Mouse (Mus musculus) neural tube, embryonic 14.5 days (tissue): ENCODE results near the gene Kcnj11. TPM values are rescaled to one million over a fixed set of nuclear protein-coding genes. Genes with fewer than 3 reads are reported as not detected.
A peak's percentile ranks its signal among the peaks of the same experiment; 100 is the strongest.

Experiments used
- ATAC-seq: fragments of 200-750 bp; cut with Nextera tagmentation; 2 replicates; pipeline ENCODE4 v1.8.0; 2017; ENCODE audit warnings: low read depth, mild to moderate bottlenecking, moderate TSS enrichment, moderate library complexity
- H3K27ac ChIP-seq: fragments of 300-500 bp; sonication (generic); 2 replicates; pipeline ENCODE4 v1.5.1; 2014; ENCODE audit warnings: low read depth, mild to moderate bottlenecking, control low read depth, low read length, moderate library complexity, mixed read lengths
- H3K27me3 ChIP-seq: fragments of 300-500 bp; sonication (generic); 2 replicates; pipeline ENCODE4 v1.6.1; 2014; ENCODE audit warnings: low read length; ENCODE audit not compliant: control insufficient read depth, insufficient read depth
- H3K36me3 ChIP-seq: fragments of 300-500 bp; sonication (generic); 2 replicates; pipeline ENCODE4 v1.6.1; 2014; ENCODE audit warnings: low read length, mixed read lengths; ENCODE audit not compliant: control insufficient read depth, insufficient read depth
- H3K4me1 ChIP-seq: fragments of 300-500 bp; sonication (generic); 2 replicates; pipeline ENCODE4 v1.6.1; 2014; ENCODE audit warnings: low read length; ENCODE audit not compliant: control insufficient read depth, insufficient read depth
- H3K4me2 ChIP-seq: fragments of 300-500 bp; sonication (generic); 2 replicates; pipeline ENCODE4 v1.6.1; 2014; ENCODE audit warnings: mild to moderate bottlenecking, low read depth, low read length, control low read depth
- H3K4me3 ChIP-seq: fragments of 300-500 bp; sonication (generic); 2 replicates; pipeline ENCODE4 v1.5.1; 2014; ENCODE audit warnings: low read depth, low read length, control low read depth, mixed read lengths
- H3K9ac ChIP-seq: fragments of 300-500 bp; sonication (generic); replicated peaks from 2 replicates; pipeline ENCODE4 v1.6.1; 2014; ENCODE audit warnings: low read depth, mild to moderate bottlenecking, control low read depth, low read length, mixed read lengths
- H3K9me3 ChIP-seq: fragments of 300-500 bp; sonication (generic); 2 replicates; pipeline ENCODE4 v1.6.1; 2016; ENCODE audit warnings: low read length; ENCODE audit not compliant: control insufficient read depth
- WGBS: fragments of 180-500 bp; shearing (Covaris S2); extraction: QIAGEN DNeasy Blood & Tissue Kit; methylation state at CpG from one replicate; pipeline ENCODE4 v1.1.7; 2014; 5-methylcytosine and 5-hydroxymethylcytosine counted together
- polyA plus RNA-seq: library from polyadenylated mRNA; unstranded; fragments of >200 nt; fragmentation: Nextera tagmentation; extraction: Ambion mirVana; gene quantifications from 2 replicates; pipeline ENCODE4 v1.2.1, GENCODE M21; 2014

Kcnj11 gene
- 1.4 and 1.7 TPM in 2 replicates for polyA plus RNA-seq

- peaks cover 6% of the 10 kb centered on the region; the same call in 1 of the 2 replicates for H3K4me1 ChIP-seq
- WGBS, result under 1% methylated on average over 29 of the region's 34 CpGs
- no peaks in the 10 kb centered on the region for H3K36me3 ChIP-seq
- peak within 1 kb of the TSS; percentile 83 for H3K4me2 ChIP-seq
- no peak within 1 kb of the TSS for H3K27ac ChIP-seq
- H3K9me3 ChIP-seq, result no peaks in the 10 kb centered on the region
- peak within 1 kb of the TSS; percentile 66 for H3K9ac ChIP-seq
- peak; percentile 81 for ATAC-seq
- H3K27me3 ChIP-seq, result no peaks in the 10 kb centered on the region
- peak within 1 kb of the TSS; percentile 48 for H3K4me3 ChIP-seq
Measured at GRCm38 (mm10) chr7:46100563-46100962, at the start of gene Kcnj11. Kcnj11 (minus strand) TSS chr7:46100764.

- Histone ChIP-seq H3K4me2 (no peak overlapping the region), H3K27ac (no peak overlapping the region), H3K4me3 (no peak overlapping the region), H3K9ac (no peak overlapping the region), H3K9me3 (no peaks in the 10 kb centered on the region), H3K4me1 (no peaks in the 10 kb centered on the region), H3K36me3 (no peaks in the 10 kb centered on the region), H3K27me3 (no peaks in the 10 kb centered on the region)
- WGBS, result 91% methylated on average over 7 of the region's 7 CpGs
- no peak for ATAC-seq
Measured at GRCm38 (mm10) chr7:46147417-46147816, 46.9 kb upstream of the Kcnj11 start.

- WGBS, result 76% methylated on average over 7 of the region's 7 CpGs
- no peak overlapping the region for H3K27ac ChIP-seq
- no peak overlapping the region for H3K9ac ChIP-seq
Measured at GRCm38 (mm10) chr7:46146675-46147308, 46.2 kb upstream of the Kcnj11 start.

GRCm38 (mm10) chr7:46144061-46144460, 43.5 kb upstream of the Kcnj11 start:
- no peak overlapping the region for H3K9ac ChIP-seq
- H3K4me1 ChIP-seq, result no peaks in the 10 kb centered on the region
- WGBS, result 57% methylated on average over 8 of the region's 8 CpGs
- H3K4me3 ChIP-seq, result no peak overlapping the region
- no peak overlapping the region for H3K4me2 ChIP-seq
- ATAC-seq, result peak; percentile 26; the same call in 1 of the 2 replicates
- no peaks in the 10 kb centered on the region for H3K9me3 ChIP-seq
- no peaks in the 10 kb centered on the region for H3K27me3 ChIP-seq
- H3K27ac ChIP-seq, result peak overlapping the region; percentile 48
- H3K36me3 ChIP-seq, result no peaks in the 10 kb centered on the region

More at GRCm38 (mm10) chr7:46146675-46147308, 46.2 kb upstream of the Kcnj11 start:
- no peaks in the 10 kb centered on the region for H3K4me1 ChIP-seq
- no peaks in the 10 kb centered on the region for H3K27me3 ChIP-seq
- H3K36me3 ChIP-seq, result no peaks in the 10 kb centered on the region
- no peak for ATAC-seq
- H3K4me3 ChIP-seq, result no peak overlapping the region
- H3K4me2 ChIP-seq, result no peak overlapping the region
- no peaks in the 10 kb centered on the region for H3K9me3 ChIP-seq

GRCm38 (mm10) chr7:46138329-46138930, 37.9 kb upstream of the Kcnj11 start:
- 0 out of 2 replicates have a peak, but pooled peaks cover 2% of the 10 kb centered on the region for H3K4me1 ChIP-seq
- 21% methylated on average over 7 of the region's 7 CpGs for WGBS
- no peak overlapping the region for H3K27ac ChIP-seq
- no peak overlapping the region for H3K4me2 ChIP-seq
- no peak overlapping the region for H3K9ac ChIP-seq
- no peaks in the 10 kb centered on the region for H3K36me3 ChIP-seq
- H3K27me3 ChIP-seq, result no peaks in the 10 kb centered on the region
- H3K9me3 ChIP-seq, result no peaks in the 10 kb centered on the region
- H3K4me3 ChIP-seq, result no peak overlapping the region
- peak; percentile 44 for ATAC-seq

GRCm38 (mm10) chr7:46133858-46134257, 33.3 kb upstream of the Kcnj11 start:
- WGBS, result 33% methylated on average over 7 of the region's 7 CpGs
- no peak overlapping the region for H3K27ac ChIP-seq
- H3K9ac ChIP-seq, result no peak overlapping the region
- 0 out of 2 replicates have a peak, but pooled peaks cover 8% of the 10 kb centered on the region for H3K4me1 ChIP-seq
- no peak overlapping the region for H3K4me2 ChIP-seq
- no peaks in the 10 kb centered on the region for H3K9me3 ChIP-seq
- no peak for ATAC-seq
- no peaks in the 10 kb centered on the region for H3K27me3 ChIP-seq
- no peaks in the 10 kb centered on the region for H3K36me3 ChIP-seq
- H3K4me3 ChIP-seq, result no peak overlapping the region

GRCm38 (mm10) chr7:46132229-46132628, 31.7 kb upstream of the Kcnj11 start:
- Histone ChIP-seq H3K36me3 (no peaks in the 10 kb centered on the region), H3K9ac (no peak overlapping the region), H3K4me3 (no peak overlapping the region), H3K27ac (no peak overlapping the region), H3K27me3 (no peaks in the 10 kb centered on the region), H3K4me1 (0 out of 2 replicates have a peak, but pooled peaks cover 8% of the 10 kb centered on the region), H3K4me2 (no peak overlapping the region), H3K9me3 (no peaks in the 10 kb centered on the region)
- 91% methylated on average over 12 of the region's 12 CpGs for WGBS
- no peak for ATAC-seq

- Histone ChIP-seq H3K9ac (no peak overlapping the region), H3K4me2 (no peak overlapping the region), H3K27ac (no peak overlapping the region), H3K27me3 (no peaks in the 10 kb centered on the region), H3K36me3 (no peaks in the 10 kb centered on the region), H3K9me3 (no peaks in the 10 kb centered on the region), H3K4me3 (no peak overlapping the region), H3K4me1 (0 out of 2 replicates have a peak, but pooled peaks cover 8% of the 10 kb centered on the region)
- WGBS, result 68% methylated on average over 8 of the region's 8 CpGs
- ATAC-seq, result no peak
Measured at GRCm38 (mm10) chr7:46131806-46132205, 31.2 kb upstream of the Kcnj11 start.

- H3K27me3 ChIP-seq, result no peaks in the 10 kb centered on the region
- no peaks in the 10 kb centered on the region for H3K36me3 ChIP-seq
- H3K4me2 ChIP-seq, result no peak overlapping the region
- 23% methylated on average over 3 of the region's 3 CpGs for WGBS
- no peaks in the 10 kb centered on the region for H3K9me3 ChIP-seq
- no peak overlapping the region for H3K4me3 ChIP-seq
- 0 out of 2 replicates have a peak, but pooled peaks cover 8% of the 10 kb centered on the region for H3K4me1 ChIP-seq
- H3K27ac ChIP-seq, result no peak overlapping the region
- ATAC-seq, result no peak
- H3K9ac ChIP-seq, result no peak overlapping the region
Measured at GRCm38 (mm10) chr7:46131266-46131665, 30.7 kb upstream of the Kcnj11 start.
